In genomic region chr8:84185117-84185516, GRCm38 (mm10) we compare ENCODE assay signal across 10 mouse cellular contexts. TPM values are rescaled to one million over a fixed set of nuclear protein-coding genes. Genes with fewer than 3 reads are reported as not detected.
DNase-seq lines count a peak whose midpoint lies in the region; ATAC-seq and TF ChIP-seq lines count a peak whose summit lies in the region.
"Had no signal": no experiment of that assay in that cellular context is flagged by ENCODE, and none has a peak within 500 bp of the region (broad histone marks: within the 10 kb centered on the region; RNA-seq: fewer than 3 reads in every experiment).

Nanos3 (minus strand) TSS chr8:84185217.

- no peak for DNase-seq in heart, postnatal 0 days (ENCODE audit: low spot score)
- no peak for DNase-seq in heart, adult 11 months
- DNase-seq in thymus, postnatal 36 days, result no peak
- no peak for DNase-seq in layer of hippocampus, adult 18-20 months (ENCODE audit: low spot score in 2 of 2)

- 97% methylated on average over 7 of the region's 7 CpGs for WGBS in heart, postnatal 0 days
- WGBS in bone marrow, adult 2 months, result 88% methylated on average over 7 of the region's 7 CpGs
- WGBS in hindbrain, embryonic 13.5 days, result 92% methylated on average over 7 of the region's 7 CpGs
- WGBS in midbrain, embryonic 13.5 days, result 93% methylated on average over 7 of the region's 7 CpGs

- TF ChIP-seq POLR2A in bone marrow, adult 2 months (IDR thresholded peaks at IDR 0.05; ENCODE audit: borderline replicate concordance, control insufficient read depth, low read depth, low read length), result no peak

- H3K9me3 ChIP-seq in heart, postnatal 0 days (replicated peaks; ENCODE audit: control insufficient read depth, low read length), result no peaks in the 10 kb centered on the region
- H3K9me3 ChIP-seq in hindbrain, embryonic 13.5 days, result no peaks in the 10 kb centered on the region
- no peaks in the 10 kb centered on the region for H3K9me3 ChIP-seq in midbrain, embryonic 13.5 days
- H3K9me3 ChIP-seq: G1E had no signal

- no peak for ATAC-seq in heart, postnatal 0 days (ENCODE audit: insufficient read depth, low read depth)
- no peak for ATAC-seq in hindbrain, embryonic 13.5 days (ENCODE audit: low FRiP score)
- no peak for ATAC-seq in midbrain, embryonic 13.5 days
- ATAC-seq in megakaryocyte-erythroid progenitor cell, adult 5-6 weeks (replicated peaks; ENCODE audit: low FRiP score, low TSS enrichment, poor library complexity, severe bottlenecking), result no peak

- H3K4me3 ChIP-seq in heart, postnatal 0 days (ENCODE audit: low read depth, low read length), result peak within 1 kb of the TSS; percentile 90
- peak within 1 kb of the TSS; percentile 48 for H3K4me3 ChIP-seq in bone marrow, adult 2 months (replicated peaks; ENCODE audit: control insufficient read depth, low read depth, low read length)
- peak within 1 kb of the TSS; percentile 70 for H3K4me3 ChIP-seq in hindbrain, embryonic 13.5 days
- H3K4me3 ChIP-seq in midbrain, embryonic 13.5 days (replicated peaks), result peak within 1 kb of the TSS; percentile 80

- H3K4me2 ChIP-seq in heart, postnatal 0 days (ENCODE audit: low read depth, low read length), result peak within 1 kb of the TSS; percentile 99
- peak within 1 kb of the TSS; percentile 79 for H3K4me2 ChIP-seq in hindbrain, embryonic 13.5 days
- H3K4me2 ChIP-seq in midbrain, embryonic 13.5 days (replicated peaks), result peak within 1 kb of the TSS; percentile 86

- TF ChIP-seq EP300 in heart, postnatal 0 days (IDR thresholded peaks at IDR 0.05; ENCODE audit: low read depth), result no peak

- H3K27ac ChIP-seq in heart, postnatal 0 days (ENCODE audit: low read depth), result peak within 1 kb of the TSS; percentile 81
- H3K27ac ChIP-seq in bone marrow, adult 2 months (ENCODE audit: control insufficient read depth, insufficient read depth, low read depth, low read length, poor library complexity), result no peak within 1 kb of the TSS
- H3K27ac ChIP-seq in hindbrain, embryonic 13.5 days, result peak within 1 kb of the TSS; percentile 96
- peak within 1 kb of the TSS; percentile 96 for H3K27ac ChIP-seq in midbrain, embryonic 13.5 days

- H3K9ac ChIP-seq in heart, postnatal 0 days (replicated peaks; ENCODE audit: low read depth, low read length), result peak within 1 kb of the TSS; percentile 97
- peak within 1 kb of the TSS; percentile 98 for H3K9ac ChIP-seq in hindbrain, embryonic 13.5 days
- H3K9ac ChIP-seq in midbrain, embryonic 13.5 days (replicated peaks), result peak within 1 kb of the TSS; percentile 99

- TF ChIP-seq CTCF in heart, postnatal 0 days (IDR thresholded peaks at IDR 0.05; ENCODE audit: low read depth), result no peak
- TF ChIP-seq CTCF in bone marrow, adult 2 months (IDR thresholded peaks at IDR 0.05; ENCODE audit: control insufficient read depth, insufficient read depth, low read length), result no peak

- no peaks in the 10 kb centered on the region for H3K27me3 ChIP-seq in heart, postnatal 0 days (ENCODE audit: control insufficient read depth, insufficient read depth, low read length)
- H3K27me3 ChIP-seq in hindbrain, embryonic 13.5 days, result peaks cover 9% of the 10 kb centered on the region
- H3K27me3 ChIP-seq in midbrain, embryonic 13.5 days, result peaks cover 14% of the 10 kb centered on the region

- H3K36me3 ChIP-seq in heart, postnatal 0 days (replicated peaks; ENCODE audit: control insufficient read depth, insufficient read depth, low read length), result no peaks in the 10 kb centered on the region
- H3K36me3 ChIP-seq in hindbrain, embryonic 13.5 days, result no peaks in the 10 kb centered on the region
- no peaks in the 10 kb centered on the region for H3K36me3 ChIP-seq in midbrain, embryonic 13.5 days
- H3K36me3 ChIP-seq: G1E had no signal

- peaks cover 22% of the 10 kb centered on the region; the same call in 1 of the 2 replicates for H3K4me1 ChIP-seq in heart, postnatal 0 days (ENCODE audit: control insufficient read depth, insufficient read depth)
- H3K4me1 ChIP-seq in bone marrow, adult 2 months (ENCODE audit: control insufficient read depth, insufficient read depth, low read length), result no peaks in the 10 kb centered on the region; the same call in 1 of the 2 replicates
- peaks cover 50% of the 10 kb centered on the region for H3K4me1 ChIP-seq in hindbrain, embryonic 13.5 days (replicated peaks)
- H3K4me1 ChIP-seq in midbrain, embryonic 13.5 days (replicated peaks), result peaks cover 46% of the 10 kb centered on the region

RNA-seq across cellular contexts. Expression of gene Nanos3, which starts in this region (rescaled TPM):
- 1.4 TPM in 1 of 2 replicates, not detected in the other for total RNA-seq in heart, postnatal 0 days (2014; rRNA removed; ENCODE audit: low replicate concordance)
- polyA plus RNA-seq in heart, postnatal 0 days (2015; fragmentation: Nextera tagmentation; extraction: Ambion mirVana), result 4.6 and 6.0 TPM in 2 replicates
- 3.0 TPM in 1 of 2 replicates, not detected in the other for polyA plus RNA-seq in bone marrow, adult 2 months (2011; ENCODE audit: insufficient read depth, insufficient read length, low replicate concordance, missing spikeins)
- 10.3 and 10.9 TPM in 2 replicates for polyA plus RNA-seq in hindbrain, embryonic 13.5 days (2015; fragmentation: Nextera tagmentation; extraction: Ambion mirVana)
- polyA plus RNA-seq in midbrain, embryonic 13.5 days (2015; fragmentation: Nextera tagmentation; extraction: Ambion mirVana), result 8.8 and 11.6 TPM in 2 replicates
- 2.9 and 5.0 TPM in 2 replicates for total RNA-seq in megakaryocyte-erythroid progenitor cell, adult 5-6 weeks (2014; fragmentation: Nextera tagmentation)
- total RNA-seq in megakaryocyte-erythroid progenitor cell, adult 5-6 weeks (2017), result not detected in 2 replicates
- total RNA-seq in layer of hippocampus, adult 18-20 months (2021), result 1 to 10 TPM; 2.3 to 2.7 TPM
- total RNA-seq: common myeloid progenitor, adult 5-6 weeks; G1E had no signal
- polyA plus RNA-seq: G1E had no signal
